ENCODE assay signal across 9 mouse cellular contexts in genomic region chr11:82387711-82388341, GRCm38 (mm10). TPM values are rescaled to one million over a fixed set of nuclear protein-coding genes. Genes with fewer than 3 reads are reported as not detected.
DNase-seq lines count a peak whose midpoint lies in the region; ATAC-seq and TF ChIP-seq lines count a peak whose summit lies in the region.
"Had no signal": no experiment of that assay in that cellular context is flagged by ENCODE, and none has a peak within 500 bp of the region (broad histone marks: within the 10 kb centered on the region; RNA-seq: fewer than 3 reads in every experiment).

No protein-coding gene starts in this region.

- H3K4me2 ChIP-seq in limb, embryonic 11.5 days (ENCODE audit: low read depth, severe bottlenecking): peak overlapping the region; percentile 96

- peaks cover 100% of the 10 kb centered on the region for H3K27me3 ChIP-seq in forebrain, embryonic 10.5 days (ENCODE audit: poor library complexity, severe bottlenecking)
- H3K27me3 ChIP-seq in limb, embryonic 11.5 days (ENCODE audit: control insufficient read depth, insufficient read depth, low read length): peaks cover 72% of the 10 kb centered on the region

- peaks cover 44% of the 10 kb centered on the region for H3K4me1 ChIP-seq in forebrain, embryonic 10.5 days
- H3K4me1 ChIP-seq in limb, embryonic 11.5 days (ENCODE audit: control insufficient read depth, insufficient read depth, low read length): peaks cover 2% of the 10 kb centered on the region; the same call in 1 of the 2 replicates
- peaks cover 32% of the 10 kb centered on the region for H3K4me1 ChIP-seq in olfactory bulb, adult 2 months (ENCODE audit: control insufficient read depth, insufficient read depth, low read length)

- TF ChIP-seq POLR2A in olfactory bulb, adult 2 months (IDR thresholded peaks at IDR 0.05; ENCODE audit: insufficient read depth, low read depth, low read length): no peak

- H3K9ac ChIP-seq in limb, embryonic 11.5 days (ENCODE audit: low read length): no peak overlapping the region

- ATAC-seq in limb, embryonic 11.5 days (ENCODE audit: insufficient number of reproducible peaks, low FRiP score, low TSS enrichment, low read depth): no peak
- ATAC-seq in granulocyte monocyte progenitor cell, adult 5-6 weeks (replicated peaks; ENCODE audit: poor library complexity, severe bottlenecking): no peak

- peak overlapping the region; percentile 19 for H3K27ac ChIP-seq in left cerebral cortex, adult 2 months
- H3K27ac ChIP-seq in forebrain, embryonic 10.5 days: peak overlapping the region; percentile 80
- H3K27ac ChIP-seq in limb, embryonic 11.5 days (replicated peaks; ENCODE audit: low read depth, low read length): no peak overlapping the region
- no peak overlapping the region for H3K27ac ChIP-seq in olfactory bulb, adult 2 months (ENCODE audit: insufficient read depth, low read depth, low read length)

- TF ChIP-seq CTCF in left cerebral cortex, adult 2 months (IDR thresholded peaks at IDR 0.05): no peak; the same call in none of the 2 replicates
- TF ChIP-seq CTCF in olfactory bulb, adult 2 months (IDR thresholded peaks at IDR 0.05; ENCODE audit: insufficient read depth, low read depth, low read length): no peak

- H3K4me3 ChIP-seq in left cerebral cortex, adult 2 months: peak overlapping the region; percentile 58
- peak overlapping the region; percentile 71 for H3K4me3 ChIP-seq in forebrain, embryonic 10.5 days
- peak overlapping the region; percentile 49 for H3K4me3 ChIP-seq in limb, embryonic 11.5 days (ENCODE audit: low read depth, low read length)
- peak overlapping the region; percentile 54 for H3K4me3 ChIP-seq in olfactory bulb, adult 2 months (ENCODE audit: insufficient read depth, low read depth, low read length)
- H3K4me3 ChIP-seq: myocyte had no signal

- H3K36me3 ChIP-seq in forebrain, embryonic 10.5 days (replicated peaks): no peaks in the 10 kb centered on the region
- no peaks in the 10 kb centered on the region for H3K36me3 ChIP-seq in limb, embryonic 11.5 days (ENCODE audit: control insufficient read depth, insufficient read depth, low read length)

- peak; percentile 28 to 37 for DNase-seq in left cerebral cortex, adult 2 months (ENCODE audit: extremely low spot score in 1 of 2, low spot score in 2 of 2)
- no peak for DNase-seq in left cerebral cortex, adult 11 months (ENCODE audit: low spot score)
- peak; percentile 30 for DNase-seq in cerebellum, adult 8-10 months
- no peak for DNase-seq in forebrain, embryonic 10.5 days (ENCODE audit: extremely low spot score, low spot score)
- peak; percentile 60 for DNase-seq in limb, embryonic 11.5 days (ENCODE audit: low spot score)

- H3K9me3 ChIP-seq in forebrain, embryonic 10.5 days: no peaks in the 10 kb centered on the region
- no peaks in the 10 kb centered on the region for H3K9me3 ChIP-seq in limb, embryonic 11.5 days (ENCODE audit: control insufficient read depth, low read length)

- intact Hi-C loops in left cerebral cortex, adult 2 months (cut with DNase I): loop anchor here (5.0 kb wide), 1 partner anchor 151 kb away; no protein-coding TSS in a partner anchor

- WGBS in forebrain, embryonic 10.5 days: under 1% methylated on average over 47 of the region's 47 CpGs
- 1% methylated on average over 47 of the region's 47 CpGs for WGBS in limb, embryonic 11.5 days
- whole genome bisulfite sequencing in olfactory bulb, adult 2 months: under 1% methylated on average over 47 of the region's 47 CpGs

RNA-seq across cellular contexts. Expression of gene Tmem132e, which starts 0.9 kb away (rescaled TPM):
- total RNA-seq in left cerebral cortex, adult 2 months (2021): 10 to 100 TPM; 19.2 to 23.7 TPM
- 0.31 and 0.32 TPM in 2 replicates for polyA plus RNA-seq in forebrain, embryonic 10.5 days (2016; fragmentation: Nextera tagmentation; extraction: Ambion mirVana)
- polyA plus RNA-seq in limb, embryonic 11.5 days (2014; fragmentation: Nextera tagmentation; extraction: Ambion mirVana): 0.32 and 0.38 TPM in 2 replicates
- not detected in 2 replicates for polyA plus RNA-seq in olfactory bulb, adult 2 months (2012; ENCODE audit: insufficient read depth, insufficient read length, low replicate concordance, missing spikeins)
- not detected in 2 replicates for total RNA-seq in granulocyte monocyte progenitor cell, adult 5-6 weeks (2014; fragmentation: Nextera tagmentation)
- total RNA-seq in granulocyte monocyte progenitor cell, adult 5-6 weeks (2017): not detected in 2 replicates
- total RNA-seq: common myeloid progenitor, adult 5-6 weeks had no signal
- polyA plus RNA-seq: myocyte had no signal

Comparison
In these comparisons a context has a peak if more than half of its experiments do, and no peak if none do; other contexts are left out.
1. DNase-seq: peak in left cerebral cortex, adult 2 months (2 of 2), cerebellum, adult 8-10 months (single experiment) and limb, embryonic 11.5 days (single experiment); none in left cerebral cortex, adult 11 months (single experiment) and forebrain, embryonic 10.5 days (single experiment).
2. H3K27ac ChIP-seq: peak in left cerebral cortex, adult 2 months (single experiment) and forebrain, embryonic 10.5 days (single experiment); none in limb, embryonic 11.5 days (single experiment) and olfactory bulb, adult 2 months (single experiment).
3. Peak in every context shown above with its lines, with median percentiles within 50 percentile points of each other: H3K4me3 ChIP-seq.